Mouse (Mus musculus) layer of hippocampus, postnatal 14 days (tissue): ENCODE data around the gene Sh2d2a. TPM values are rescaled to one million over a fixed set of nuclear protein-coding genes. Genes with fewer than 3 reads are reported as not detected.
"Not testable (repeated sequence)": the region's sequence is repeated elsewhere in the genome, so short reads cannot be mapped to it uniquely, and the experiment has no call there.

ENCODE experiments used
- DNase-seq, 2 experiments: peaks; one replicate each; pipeline ENCODE4 v3.0.0; 2021 to 2022; ENCODE audit warnings: low spot score in 2 of 2, mixed read lengths in 1 of 2
- long read RNA-seq, 2 experiments: library from polyadenylated mRNA; stranded (forward); transcript quantifications; one replicate each; pipeline ENCODE4 v2.0.0; 2021
- total RNA-seq, 2 experiments: library from RNA; stranded (reverse); gene quantifications; 2 replicates each; pipeline ENCODE4 v1.2.3; 2021

The Sh2d2a gene
- total RNA-seq: not detected
- long read RNA-seq, experiment 1: 0 reads
- long read RNA-seq, experiment 2: 0 reads

DNA sequence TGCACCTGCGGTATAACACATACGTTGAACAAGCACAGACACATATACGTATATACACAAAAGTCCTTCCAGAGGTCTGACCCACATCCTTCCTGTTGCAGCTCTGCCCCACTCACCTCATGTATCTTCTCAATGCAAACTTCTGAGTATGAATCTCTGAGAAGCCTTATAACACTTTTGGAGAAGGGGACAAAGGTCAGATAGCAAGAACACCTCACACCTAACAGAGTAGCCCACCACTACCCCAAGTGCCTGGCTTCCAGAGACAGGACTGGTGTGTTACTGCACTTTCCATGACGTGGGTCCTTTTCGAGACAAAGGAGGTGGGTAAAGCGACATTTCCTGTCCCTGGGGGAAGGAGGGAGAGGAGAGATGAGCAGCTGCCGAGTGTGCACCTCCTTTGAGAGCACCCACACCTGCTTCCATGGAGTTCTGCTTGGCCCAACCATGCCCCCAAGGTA, at the start of gene Sh2d2a:
Gene Sh2d2a (plus strand): TSS at position 106 of the 461 bp plus-strand sequence.
- no peak for DNase-seq

DNA sequence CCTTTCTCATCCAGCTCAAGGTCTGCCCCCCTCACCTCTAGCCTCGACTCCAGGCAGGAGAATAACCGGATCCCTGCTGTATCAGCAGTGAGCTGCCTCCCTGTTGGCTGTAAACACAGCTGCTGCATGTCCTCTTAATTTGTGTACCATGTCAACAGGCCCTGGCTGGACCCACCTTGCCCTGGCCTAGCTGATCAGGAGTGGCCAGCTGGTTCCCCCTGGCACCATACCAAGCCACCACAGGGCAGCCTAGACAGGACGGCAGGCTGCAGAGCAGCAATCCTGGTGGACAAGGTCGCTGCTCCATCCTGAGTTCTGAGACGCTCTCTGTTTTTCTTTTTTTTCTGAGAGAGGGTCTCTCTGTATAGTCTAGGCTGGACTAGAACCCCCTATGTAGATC, 44.9 kb upstream of the Sh2d2a start:
- DNase-seq: no peak

DNA sequence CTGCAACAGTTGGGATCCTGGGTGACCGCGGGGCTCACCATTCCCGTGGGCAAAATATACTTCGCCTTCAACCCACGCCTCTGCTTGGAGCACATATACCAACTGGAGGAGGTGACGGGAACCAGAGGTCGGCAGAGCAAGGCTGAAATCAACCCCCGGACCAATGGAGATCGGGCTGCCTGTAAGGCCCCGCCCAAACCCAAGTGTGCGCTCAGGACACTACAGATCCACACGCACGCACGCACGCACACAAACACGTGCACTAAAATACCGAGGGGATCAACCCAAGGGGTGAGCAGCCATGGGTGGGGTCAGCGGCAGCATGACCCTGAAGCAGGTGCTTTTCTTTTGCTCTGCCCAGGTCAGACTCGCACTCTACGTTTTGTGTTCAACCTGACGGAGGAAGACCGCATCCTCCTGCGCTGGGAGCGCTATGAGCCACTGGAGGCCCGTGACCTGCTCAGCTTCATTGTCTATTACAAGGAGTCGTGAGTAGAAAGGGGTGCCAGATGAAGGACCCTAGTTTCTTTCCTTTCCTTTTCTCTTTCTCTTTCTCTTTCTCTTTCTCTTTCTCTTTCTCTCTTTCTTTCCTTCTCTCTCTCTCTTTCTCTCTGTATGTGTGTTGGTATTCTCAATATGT, 42.4 kb upstream of the Sh2d2a start:
- no peak for DNase-seq

DNA sequence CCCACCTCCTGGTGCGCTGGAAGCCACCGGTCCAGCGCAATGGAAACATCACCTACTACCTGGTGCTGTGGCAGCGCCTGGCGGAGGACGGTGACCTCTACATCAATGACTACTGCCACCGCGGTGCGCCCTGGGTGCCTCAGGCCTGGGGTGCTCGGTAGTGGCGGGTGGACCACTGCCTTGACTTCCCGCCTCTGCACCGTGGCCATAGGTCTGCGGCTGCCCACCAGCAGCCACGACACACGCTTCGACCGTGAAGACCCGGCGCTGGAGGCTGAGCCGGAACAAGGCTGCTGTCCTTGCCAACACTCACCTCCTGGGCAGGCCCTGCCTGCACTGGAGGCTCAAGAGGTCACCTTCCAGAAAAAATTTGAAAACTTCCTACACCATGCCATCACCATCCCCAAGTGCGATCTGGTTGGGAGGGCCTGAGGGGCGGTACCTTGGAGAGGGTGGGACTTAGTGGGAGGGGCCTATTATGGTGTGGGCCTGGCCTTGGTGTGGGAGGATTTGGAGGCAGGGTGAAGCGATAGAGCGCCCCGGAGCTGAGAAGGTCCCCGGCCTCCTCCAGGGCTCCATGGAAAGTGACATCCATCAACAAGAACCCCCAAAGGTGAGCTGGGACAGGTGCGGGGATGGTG, 37.1 kb upstream of the Sh2d2a start:
- DNase-seq: no peak

DNA sequence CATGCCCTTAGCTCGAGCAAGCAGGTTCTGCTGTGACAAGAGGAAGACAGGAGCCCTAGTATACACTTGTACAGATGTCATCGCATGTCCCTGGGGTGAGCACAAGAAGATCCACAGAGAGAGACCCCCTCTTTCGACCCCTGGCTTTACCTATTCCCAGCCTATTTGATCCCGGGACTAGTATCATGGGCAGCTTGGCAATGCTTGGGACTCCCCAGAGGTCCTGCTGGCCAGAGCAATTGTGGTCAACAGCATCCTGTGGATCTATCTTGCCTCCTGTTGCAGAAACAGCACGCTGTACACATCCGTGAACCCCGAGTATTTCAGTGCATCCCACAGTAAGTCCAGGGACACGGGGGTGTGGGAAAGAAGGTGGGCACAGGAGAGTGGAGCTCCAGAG, 35.3 kb upstream of the Sh2d2a start:
- no peak for DNase-seq

DNA sequence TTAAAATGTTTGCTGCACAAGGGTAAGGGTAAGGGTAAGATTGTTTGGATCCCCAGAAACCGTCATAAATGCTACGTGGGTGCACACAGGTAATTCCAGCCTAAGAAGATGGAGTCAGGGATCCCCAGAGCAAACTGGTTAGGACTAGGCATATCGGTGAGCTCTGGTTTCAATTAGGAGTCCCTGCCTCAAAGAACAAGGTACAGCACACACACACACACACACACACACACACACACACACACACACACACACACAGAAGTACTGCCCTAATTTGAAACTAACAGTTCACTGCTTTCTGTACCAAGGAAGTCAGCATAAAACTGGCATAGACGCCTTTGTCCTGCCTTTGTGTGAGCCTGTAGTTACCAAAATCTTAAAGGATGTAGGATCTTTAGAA, 34.1 kb upstream of the Sh2d2a start:
- DNase-seq: no peak

DNA sequence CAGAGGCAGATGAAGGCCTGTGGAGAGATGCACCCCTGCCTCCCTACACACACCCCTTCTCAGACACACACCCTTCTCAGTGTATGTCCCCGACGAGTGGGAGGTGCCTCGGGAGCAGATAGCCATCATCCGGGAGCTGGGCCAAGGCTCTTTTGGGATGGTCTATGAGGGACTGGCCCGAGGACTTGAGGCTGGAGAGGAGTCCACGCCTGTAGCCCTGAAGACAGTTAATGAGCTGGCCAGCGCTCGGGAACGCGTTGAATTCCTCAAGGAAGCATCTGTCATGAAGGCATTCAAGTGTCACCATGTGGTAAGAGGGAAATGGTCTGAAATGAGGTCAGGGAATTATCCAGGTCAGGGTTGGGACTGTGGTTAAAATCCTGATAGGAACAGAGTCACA, 33.7 kb upstream of the Sh2d2a start:
- DNase-seq: no peak

DNA sequence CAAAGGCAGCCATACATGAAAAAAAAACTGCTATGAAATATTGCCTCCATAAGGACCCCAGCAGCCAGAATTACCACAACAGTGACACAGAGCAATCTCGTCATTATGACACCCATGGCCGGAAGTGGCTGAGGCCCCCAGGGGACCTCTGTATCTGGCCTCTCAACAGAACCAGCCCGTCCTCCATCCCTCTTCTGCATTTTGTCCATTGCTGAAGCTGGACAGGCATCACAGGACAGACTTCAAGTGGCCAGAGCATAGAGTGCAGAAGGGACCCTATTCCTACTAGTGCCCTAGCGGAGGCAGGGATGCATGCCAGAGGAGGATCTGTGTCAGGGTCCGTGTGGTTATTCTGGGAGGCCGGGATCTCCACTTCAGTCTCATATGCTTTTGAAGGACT, 30.4 kb upstream of the Sh2d2a start:
- no peak for DNase-seq

DNA sequence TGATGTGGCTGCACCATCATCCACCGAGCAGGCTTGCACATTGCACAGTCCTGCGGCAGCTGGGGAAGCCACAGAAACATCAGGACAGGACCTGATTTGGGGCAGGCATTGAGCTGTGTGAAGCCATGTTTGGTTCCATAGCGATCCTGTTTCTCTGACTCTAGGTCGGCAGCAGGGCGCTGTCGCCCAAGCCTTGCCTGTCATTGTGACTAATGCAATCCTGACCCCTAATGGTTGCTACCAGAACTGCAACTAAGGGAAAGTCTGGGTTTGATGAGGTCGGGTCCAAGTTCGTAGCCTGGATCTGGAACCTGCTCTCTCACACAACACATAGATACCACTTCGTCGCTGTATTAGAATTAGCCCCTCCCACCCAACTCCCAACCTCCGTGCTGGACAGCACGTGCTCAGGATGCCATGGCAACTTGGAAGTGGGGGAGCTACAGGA, 29.9 kb upstream of the Sh2d2a start:
- DNase-seq: peak; percentile 56 to 74

DNA sequence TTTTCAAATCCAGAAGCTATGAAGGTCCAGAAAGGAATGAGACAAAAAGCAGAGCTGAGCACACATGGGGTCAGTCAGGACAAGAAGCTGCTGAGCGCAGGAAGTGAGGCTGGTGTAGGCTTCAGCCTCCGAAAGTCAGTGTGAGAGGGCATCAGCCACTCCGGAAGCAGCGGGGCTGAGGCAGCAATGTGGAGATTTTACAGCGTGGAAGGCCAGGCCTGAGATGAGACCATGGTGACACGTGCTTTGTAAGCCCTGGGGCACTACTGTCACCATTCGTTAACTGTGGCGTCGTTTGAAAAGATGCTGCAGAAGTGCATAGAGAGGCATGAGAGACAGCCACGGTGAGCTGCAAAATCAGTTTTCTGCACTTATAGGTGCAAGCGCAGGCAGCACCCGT, 28.3 kb upstream of the Sh2d2a start:
- DNase-seq: no peak

DNA sequence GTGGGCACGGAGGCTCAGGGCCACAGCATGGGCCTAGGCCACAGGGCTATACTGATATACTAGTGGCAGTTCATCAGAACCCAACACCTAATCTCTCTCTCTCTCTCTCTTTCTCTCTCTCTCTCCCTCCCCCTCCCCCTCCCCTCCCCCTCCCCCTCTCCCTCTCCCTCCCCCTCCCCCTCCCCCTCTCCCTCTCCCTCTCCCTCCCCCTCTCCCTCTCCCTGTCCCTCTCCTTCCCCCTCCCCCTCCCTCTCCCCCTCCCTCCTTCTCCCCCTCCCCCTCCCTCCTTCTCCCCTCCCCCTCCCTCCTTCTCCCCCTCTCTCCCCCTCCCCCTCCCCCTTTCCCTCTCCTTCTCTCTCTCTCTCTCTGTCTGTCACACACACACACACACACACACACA, 22.3 kb upstream of the Sh2d2a start, which contains the start of gene Pear1:
Gene Pear1 (minus strand): TSS at position 101 of the 400 bp plus-strand sequence.
- not testable (repeated sequence) for DNase-seq

DNA sequence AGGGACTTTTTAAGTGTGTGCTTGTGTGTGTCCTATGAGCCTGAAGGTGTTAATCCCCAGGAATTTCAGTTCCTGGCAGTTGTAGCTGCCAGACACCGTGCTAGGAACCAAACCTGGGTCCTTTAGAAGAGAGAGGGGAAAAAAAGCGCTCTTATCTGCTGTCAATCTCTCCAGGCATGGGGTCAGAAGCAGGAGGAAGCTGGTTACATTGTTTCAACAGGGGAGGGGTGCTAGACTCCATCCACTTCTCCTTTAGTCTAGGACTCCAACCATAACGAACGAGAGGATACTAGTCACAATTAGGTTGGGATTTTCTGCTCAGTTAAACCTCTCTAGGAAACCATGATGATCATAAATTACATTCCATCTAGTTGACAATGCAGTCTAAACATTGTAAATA, 18.1 kb upstream of the Sh2d2a start:
- DNase-seq: no peak

DNA sequence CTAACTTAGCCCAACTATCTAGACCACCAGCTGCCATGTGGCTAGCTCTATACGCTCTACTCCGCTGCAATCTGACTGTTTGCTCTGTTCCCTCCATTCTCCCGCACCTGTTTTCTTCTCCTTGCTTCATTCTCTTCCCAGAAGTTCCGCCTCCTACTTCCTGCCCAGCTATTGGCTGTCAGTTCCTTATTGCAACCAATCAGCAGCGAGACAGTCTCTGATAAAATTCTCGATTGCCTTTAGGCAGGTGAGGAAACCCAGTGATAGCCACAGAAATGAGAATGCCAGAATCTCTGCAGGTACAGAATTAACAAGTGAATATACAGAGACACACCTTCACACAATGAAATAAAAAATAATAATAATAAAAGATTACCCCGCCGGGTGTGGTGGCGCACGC, 17.5 kb upstream of the Sh2d2a start:
- no peak for DNase-seq

DNA sequence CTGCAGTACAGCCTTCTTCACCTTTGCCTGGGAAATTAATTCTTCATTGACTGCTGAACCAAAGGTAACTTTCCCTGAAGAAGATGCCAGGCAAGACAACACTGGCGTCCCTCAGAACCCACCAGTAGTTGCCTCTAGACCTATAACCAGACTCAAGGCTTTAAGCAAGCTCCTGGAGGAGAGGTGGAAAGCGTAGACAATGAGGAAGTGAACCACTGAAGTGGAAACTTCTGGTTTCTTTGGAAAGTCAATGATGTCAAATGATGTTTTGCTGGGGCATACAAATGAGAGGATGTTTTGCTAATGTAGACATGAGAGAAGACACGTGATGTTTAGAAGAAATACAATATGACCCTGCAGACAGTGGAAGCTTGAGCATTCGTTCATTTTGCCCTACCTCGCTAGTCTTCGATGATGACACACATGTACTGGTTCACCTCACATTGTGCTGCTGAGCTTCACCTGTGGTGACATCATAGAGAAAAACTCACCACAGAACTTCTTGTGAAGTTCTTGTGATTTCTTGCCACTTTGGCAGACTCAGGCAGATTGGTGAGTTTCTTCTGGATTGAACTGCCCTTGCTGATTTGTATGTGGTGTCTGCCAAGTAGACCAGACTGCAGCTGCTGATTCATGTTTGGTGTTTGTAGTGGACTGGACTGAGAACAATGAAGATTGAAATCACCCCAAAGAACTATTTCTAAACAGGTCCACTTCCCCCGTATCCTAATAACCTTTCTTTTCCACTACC, 14.3 kb upstream of the Sh2d2a start:
- DNase-seq: no peak

DNA sequence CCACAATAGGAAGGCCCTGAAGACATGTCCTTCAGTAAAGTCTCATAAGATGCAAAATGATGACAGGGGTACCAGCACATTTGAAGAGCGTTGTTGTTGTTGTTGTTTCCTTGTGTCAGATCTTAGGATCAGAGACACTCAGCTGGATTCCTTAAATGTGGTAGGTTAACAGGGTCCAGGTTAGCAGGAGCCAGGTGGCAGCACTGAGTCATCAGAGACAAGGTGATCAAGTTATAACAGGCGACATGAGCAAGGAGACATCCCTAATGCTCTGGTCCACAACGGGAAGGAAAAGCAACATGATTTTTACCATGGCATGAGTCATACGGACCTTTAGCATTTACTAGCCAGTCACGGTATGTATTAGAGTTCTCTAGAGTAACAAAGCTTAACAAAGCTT, 13.1 kb upstream of the Sh2d2a start:
- no peak for DNase-seq

DNA sequence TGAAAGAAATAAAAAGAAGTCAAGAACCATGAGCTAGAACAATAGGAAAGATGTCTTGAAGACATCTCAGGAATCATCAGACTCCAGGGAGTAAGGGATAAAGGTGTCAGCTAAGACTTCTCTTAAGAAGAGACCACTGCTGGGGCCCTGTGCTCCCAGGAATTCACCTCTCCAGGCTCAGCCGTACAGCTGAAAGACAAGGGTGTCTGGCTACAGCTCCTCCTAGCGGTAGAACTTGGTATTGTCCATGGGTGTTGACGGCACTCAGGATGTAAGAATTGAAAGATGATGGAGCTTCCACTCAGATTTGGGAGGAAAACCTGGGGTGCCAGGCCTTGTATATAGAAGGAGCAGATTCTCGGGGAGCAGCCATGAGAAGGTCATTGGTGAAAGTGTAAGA, 7.9 kb upstream of the Sh2d2a start:
- peak; percentile 73 for DNase-seq

DNA sequence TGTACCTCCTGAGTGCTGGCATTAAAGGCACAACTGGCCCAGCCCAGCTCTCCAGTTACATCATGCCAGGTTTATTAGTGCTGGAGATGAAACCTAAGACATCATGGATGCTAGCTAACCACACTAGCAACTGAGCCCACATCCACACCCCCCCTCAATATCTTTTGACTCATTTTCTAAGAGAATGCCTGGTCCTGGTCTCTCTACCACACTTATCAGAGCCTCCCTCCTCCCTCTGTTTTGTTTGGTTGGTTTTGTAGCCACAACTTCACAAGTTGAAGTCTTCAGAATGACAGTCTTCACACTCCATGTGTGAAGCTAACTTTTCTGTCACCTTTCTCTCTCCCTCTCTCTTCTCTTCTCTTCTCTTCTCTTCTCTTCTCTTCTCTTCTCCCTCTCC, 5.7 kb upstream of the Sh2d2a start:
- DNase-seq: no peak

DNA sequence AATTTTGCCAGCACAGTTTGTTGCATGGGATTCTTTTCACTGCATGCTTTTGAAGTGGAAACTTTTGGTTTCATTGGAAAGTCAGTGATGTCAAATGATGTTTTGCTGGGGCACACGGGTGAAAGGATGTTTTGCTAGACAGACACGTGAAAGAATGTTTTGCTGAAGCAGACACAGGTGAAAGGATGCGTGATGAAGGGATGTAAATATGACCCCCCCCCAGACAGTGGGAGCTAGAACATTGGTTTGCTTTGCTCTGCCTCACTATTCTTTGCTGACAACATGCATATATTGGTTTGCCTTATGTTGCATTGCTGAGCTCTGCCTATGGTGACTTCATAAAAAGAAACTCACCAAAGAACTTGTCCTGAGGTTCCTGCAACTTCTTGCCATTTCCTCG, 1.6 kb upstream of the Sh2d2a start:
- no peak for DNase-seq

DNA sequence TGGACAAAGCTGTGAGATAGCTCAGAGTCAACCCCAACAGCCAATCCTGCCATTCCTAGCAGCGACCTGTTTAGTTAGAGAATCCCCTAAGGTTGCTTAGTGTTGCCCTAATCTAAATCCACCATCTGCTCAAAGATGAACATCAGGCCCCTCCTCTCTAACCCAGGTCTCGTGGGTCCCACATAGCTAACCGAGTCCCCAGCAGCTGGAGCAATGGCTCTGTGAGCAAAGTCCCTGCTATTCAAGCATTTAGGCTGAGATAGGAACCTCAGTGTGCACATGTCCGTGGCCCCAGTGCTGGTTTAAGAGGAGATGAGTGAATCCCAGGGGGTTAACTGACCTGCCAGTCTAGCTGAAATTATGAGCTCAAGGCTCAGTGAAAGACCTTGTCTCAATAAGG, 369 bp upstream of the Sh2d2a start:
- DNase-seq: no peak

DNA sequence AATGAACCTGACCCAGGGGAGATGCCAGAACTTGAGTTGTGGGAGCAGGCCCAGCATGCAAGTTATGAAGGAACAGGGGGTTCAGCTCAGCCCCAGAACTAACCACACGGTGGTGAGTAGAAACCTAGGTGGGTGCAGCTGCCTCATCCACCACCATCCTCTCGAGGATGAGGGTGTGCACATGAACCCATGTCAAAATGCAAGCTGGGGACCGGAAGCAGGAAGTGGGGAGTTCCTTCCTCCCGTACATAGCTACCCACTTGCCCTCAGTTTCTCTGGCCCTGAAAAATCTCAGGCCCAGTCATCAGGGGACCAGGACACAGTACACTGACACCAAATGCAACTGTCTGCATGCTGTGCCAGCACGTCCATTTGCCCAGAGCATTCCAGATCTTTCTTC, 1.1 kb downstream of the Sh2d2a start:
- no peak for DNase-seq

DNA sequence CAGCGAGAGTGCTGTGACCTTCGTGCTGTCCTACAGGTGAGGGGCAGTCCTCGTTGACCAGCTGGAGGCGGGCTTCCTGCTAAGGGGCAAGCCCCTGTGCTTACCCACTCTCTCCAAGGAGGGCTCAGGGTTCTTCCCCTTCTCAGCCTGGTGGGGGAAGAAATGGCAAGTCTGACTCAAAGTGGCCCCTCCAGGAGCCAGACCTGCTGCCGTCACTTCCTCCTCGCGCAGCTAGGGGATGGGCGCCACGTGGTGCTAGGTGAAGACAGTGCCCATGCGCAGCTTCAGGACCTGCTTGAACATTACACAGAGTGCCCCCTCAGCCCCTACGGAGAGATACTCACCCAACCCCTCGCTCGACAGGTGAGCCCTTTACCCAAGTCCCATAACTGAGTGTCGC, 2.6 kb downstream of the Sh2d2a start:
- no peak for DNase-seq
